Mouse (Mus musculus) olfactory bulb, adult 2 months (tissue): Measurements from ENCODE around the gene Fam13a.

Experiments
- CTCF ChIP-seq: fragments of 200-500 bp; IDR thresholded peaks from 2 replicates; pipeline ENCODE4 v1.5.1; 2012; ENCODE audit warnings: low read depth, mild to moderate bottlenecking, low read length, moderate library complexity; ENCODE audit not compliant: insufficient read depth
- POLR2A ChIP-seq: fragments of 200-500 bp; IDR thresholded peaks from 2 replicates; pipeline ENCODE4 v1.6.1; 2012; ENCODE audit warnings: mild to moderate bottlenecking, low read depth, low read length, moderate library complexity; ENCODE audit not compliant: insufficient read depth

DNA sequence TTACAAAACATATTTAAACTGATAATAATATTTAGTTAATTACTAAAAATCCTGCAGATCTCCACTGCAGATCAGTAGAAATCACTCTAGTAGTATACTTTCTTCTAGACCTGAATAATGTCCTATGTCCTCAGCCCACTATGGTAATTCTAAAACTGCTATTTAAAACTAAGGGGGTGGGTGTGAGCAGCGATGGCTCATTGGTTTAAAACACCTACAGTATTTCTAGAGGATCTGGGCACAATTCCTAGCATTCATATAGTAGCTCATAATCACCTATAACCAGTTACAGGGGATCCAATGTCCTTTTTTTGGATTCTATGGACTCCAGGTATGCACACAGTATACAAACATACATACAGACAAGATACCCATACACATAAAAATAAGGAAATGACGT is 78.1 kb downstream of the Fam13a start:
- TF ChIP-seq POLR2A (no peak), CTCF (no peak)
